Mouse (Mus musculus): ENCODE data around the gene Mylk4. TPM values are rescaled to one million over a fixed set of nuclear protein-coding genes. Genes with fewer than 3 reads are reported as not detected.

The Mylk4 gene
- polyA plus RNA-seq, 1 experiment from 2014 or later, result 0.39 TPM

DNA sequence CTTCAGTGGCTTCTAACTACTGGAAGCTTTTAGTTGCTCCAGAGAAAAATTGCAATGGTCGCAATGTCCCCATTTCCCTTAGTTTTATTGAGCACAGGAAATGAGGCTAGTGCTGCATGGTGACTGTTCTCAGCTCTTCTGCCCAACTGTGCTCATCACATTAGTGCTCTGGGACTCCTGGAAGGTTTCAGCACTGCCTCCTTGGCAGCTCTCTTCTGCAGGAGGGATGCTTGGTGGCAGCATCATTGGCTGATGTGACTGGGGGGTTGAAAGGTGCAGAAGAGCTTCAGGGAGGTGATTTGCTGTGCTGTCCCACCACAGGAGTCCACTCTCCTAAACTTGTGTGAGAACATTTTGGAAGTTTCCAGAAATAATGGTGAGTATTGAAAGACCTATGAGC, 84.4 kb downstream of the Mylk4 start:
- Histone ChIP-seq H3K4me3 (no peak overlapping the region), H3K36me3 (no peaks in the 10 kb centered on the region)
- no peak for ATAC-seq (ENCODE audit: low FRiP score)

DNA sequence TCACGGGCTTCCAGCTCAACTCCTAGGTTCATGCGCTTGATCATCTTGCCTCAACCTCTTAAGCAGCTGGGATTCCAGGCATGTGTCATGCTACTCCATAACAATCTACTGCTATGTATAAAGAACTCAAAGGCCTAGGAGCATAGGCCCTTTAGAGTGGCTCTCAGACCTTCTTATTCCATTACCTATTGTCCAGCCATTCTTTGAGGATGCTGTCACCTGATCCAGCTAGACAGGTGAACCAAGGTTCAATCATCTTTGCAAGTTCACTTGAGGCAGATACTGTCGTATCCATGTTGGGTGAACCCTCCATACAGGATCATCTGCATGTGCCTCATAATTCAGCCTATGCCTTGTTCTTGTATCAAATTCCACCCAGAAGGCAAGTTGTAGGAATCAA, 84.8 kb downstream of the Mylk4 start:
- H3K36me3 ChIP-seq, result no peaks in the 10 kb centered on the region
- H3K9ac ChIP-seq, result no peak overlapping the region
- 89% methylated on average over 3 of the region's 3 CpGs for WGBS
- no peak overlapping the region for H3K4me3 ChIP-seq
- no peaks in the 10 kb centered on the region for H3K27me3 ChIP-seq
- no peak overlapping the region for H3K27ac ChIP-seq
- no peaks in the 10 kb centered on the region for H3K4me1 ChIP-seq
- H3K4me2 ChIP-seq (replicated peaks), result no peak overlapping the region
- ATAC-seq (ENCODE audit: low FRiP score), result no peak
- no peaks in the 10 kb centered on the region for H3K9me3 ChIP-seq (replicated peaks)

More for the DNA sequence above, 84.4 kb downstream of the Mylk4 start:
- no peaks in the 10 kb centered on the region for H3K9me3 ChIP-seq (replicated peaks)
- H3K4me2 ChIP-seq (replicated peaks), result no peak overlapping the region
- H3K27ac ChIP-seq, result no peak overlapping the region
- H3K4me1 ChIP-seq, result no peaks in the 10 kb centered on the region
- no peaks in the 10 kb centered on the region for H3K27me3 ChIP-seq
- H3K9ac ChIP-seq, result no peak overlapping the region
- 97% methylated on average over 1 of the region's 1 CpGs for WGBS

DNA sequence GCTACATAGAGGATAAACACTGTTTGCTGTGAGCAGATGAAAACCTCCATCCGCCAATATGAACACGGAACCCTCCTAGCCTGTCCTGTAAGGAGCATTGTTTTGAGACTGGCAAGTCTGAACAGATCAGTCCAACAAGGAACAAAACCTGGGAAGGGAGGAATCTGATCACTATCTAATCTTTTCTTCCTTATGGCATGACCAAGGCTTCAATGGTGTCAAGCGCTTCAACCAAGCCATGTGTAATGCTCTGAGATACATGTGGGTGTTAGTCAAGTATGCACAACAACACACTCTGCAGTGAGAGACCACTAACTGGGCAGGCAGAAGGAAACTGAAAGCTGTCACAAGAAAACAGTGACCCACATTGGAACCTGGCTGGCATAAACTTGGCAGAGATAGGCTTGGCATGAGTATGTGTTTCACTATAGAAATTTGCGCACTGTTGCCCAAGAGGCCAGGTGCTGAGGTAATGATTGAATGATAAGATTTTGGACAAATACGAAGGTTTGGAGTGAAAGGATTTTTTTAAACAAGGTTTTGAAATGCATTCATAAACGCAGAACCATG, 89.8 kb downstream of the Mylk4 start:
- no peak overlapping the region for H3K9ac ChIP-seq
- H3K9me3 ChIP-seq (replicated peaks), result no peaks in the 10 kb centered on the region
- H3K4me2 ChIP-seq (replicated peaks), result no peak overlapping the region
- ATAC-seq (ENCODE audit: low FRiP score), result no peak
- H3K27ac ChIP-seq, result no peak overlapping the region
- no peak overlapping the region for H3K4me3 ChIP-seq
- 87% methylated on average over 6 of the region's 6 CpGs for WGBS
- no peaks in the 10 kb centered on the region for H3K4me1 ChIP-seq
- no peaks in the 10 kb centered on the region for H3K36me3 ChIP-seq
- H3K27me3 ChIP-seq, result no peaks in the 10 kb centered on the region

DNA sequence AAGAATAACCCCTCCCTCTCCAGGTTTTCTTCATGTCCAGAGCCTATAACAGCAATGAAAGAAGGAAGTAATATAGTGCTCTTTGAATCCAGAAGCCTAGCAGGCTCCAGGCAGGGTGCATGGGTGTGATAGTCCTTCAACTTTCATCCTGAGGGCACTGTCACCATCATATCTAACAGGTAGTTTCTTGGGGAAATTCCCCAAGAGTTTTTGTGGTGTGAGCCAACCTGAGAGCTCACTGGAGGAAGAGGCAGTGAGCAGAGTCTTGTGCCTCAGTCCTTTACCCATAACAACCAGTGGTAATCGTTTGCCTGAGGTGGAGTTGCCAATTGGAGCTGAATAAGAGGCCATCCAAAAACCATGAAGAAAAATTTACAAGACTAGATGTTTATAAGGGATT, 91.2 kb downstream of the Mylk4 start:
- Histone ChIP-seq H3K4me1 (no peaks in the 10 kb centered on the region), H3K27me3 (no peaks in the 10 kb centered on the region), H3K27ac (no peak overlapping the region), H3K9me3 (replicated peaks) (no peaks in the 10 kb centered on the region), H3K4me3 (no peak overlapping the region), H3K4me2 (replicated peaks) (no peak overlapping the region), H3K36me3 (no peaks in the 10 kb centered on the region), H3K9ac (no peak overlapping the region)
- 72% methylated on average over 1 of the region's 1 CpGs for WGBS
- ATAC-seq (ENCODE audit: low FRiP score), result no peak

DNA sequence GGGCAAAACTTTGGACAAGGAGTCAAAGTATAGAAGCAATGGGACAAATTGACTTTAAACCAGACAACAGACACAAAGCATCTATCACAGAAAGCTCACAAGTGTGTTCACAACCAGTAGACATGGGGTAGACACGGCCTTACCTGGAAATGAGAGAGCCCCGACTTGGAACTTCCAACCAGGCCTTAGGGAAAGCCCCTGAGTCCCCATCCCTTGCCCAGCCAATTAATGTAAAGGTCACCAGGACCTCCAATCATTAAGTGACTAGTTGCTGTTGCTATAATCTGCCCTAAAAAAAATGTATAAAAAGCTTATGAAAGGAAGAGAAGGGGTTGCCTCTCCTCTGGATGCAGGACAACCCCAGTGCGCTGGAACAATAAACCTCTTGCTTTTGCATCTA, 93.5 kb downstream of the Mylk4 start:
- WGBS, result 86% methylated on average over 3 of the region's 3 CpGs
- H3K4me3 ChIP-seq, result no peak overlapping the region
- no peak overlapping the region for H3K27ac ChIP-seq
- H3K9me3 ChIP-seq (replicated peaks), result no peaks in the 10 kb centered on the region
- no peaks in the 10 kb centered on the region for H3K36me3 ChIP-seq
- no peaks in the 10 kb centered on the region for H3K27me3 ChIP-seq
- no peak overlapping the region for H3K4me2 ChIP-seq (replicated peaks)
- no peak overlapping the region for H3K9ac ChIP-seq
- no peak for ATAC-seq (ENCODE audit: low FRiP score)
- H3K4me1 ChIP-seq, result no peaks in the 10 kb centered on the region

DNA sequence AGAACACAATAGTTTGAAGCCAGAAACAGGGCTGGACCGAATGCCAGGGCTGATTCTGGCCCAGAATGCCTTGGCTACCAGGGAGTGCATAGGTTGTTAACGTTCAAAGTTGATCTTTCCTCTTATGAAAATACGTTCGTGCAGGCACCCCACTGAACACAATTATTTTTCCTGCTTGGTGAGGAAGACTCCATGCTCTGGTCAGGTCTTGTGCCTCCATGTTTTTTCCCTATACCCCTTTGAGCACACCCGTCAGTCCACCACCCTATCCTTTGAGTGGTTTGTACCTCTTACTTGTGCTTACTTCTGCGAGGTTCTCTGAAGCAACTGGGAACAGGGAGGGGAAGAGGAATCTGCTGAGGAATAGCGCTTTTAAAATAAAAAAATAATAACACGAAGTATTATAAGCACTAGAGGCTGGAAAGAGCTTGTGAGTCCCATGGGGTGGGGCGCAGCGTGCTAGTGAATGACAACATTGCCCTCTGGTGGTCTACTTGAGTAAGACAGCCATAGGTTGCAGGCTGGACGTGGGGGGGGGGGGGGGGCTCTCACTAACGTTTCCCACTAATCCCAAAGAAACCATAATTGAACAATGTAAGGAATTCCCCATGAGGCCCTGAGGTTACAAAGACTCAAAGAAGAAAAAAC, 102.8 kb downstream of the Mylk4 start:
- no peaks in the 10 kb centered on the region for H3K9me3 ChIP-seq (replicated peaks)
- H3K4me1 ChIP-seq, result no peaks in the 10 kb centered on the region
- no peak overlapping the region for H3K9ac ChIP-seq
- WGBS, result 45% methylated on average over 12 of the region's 12 CpGs
- H3K27ac ChIP-seq, result no peak overlapping the region
- H3K4me2 ChIP-seq (replicated peaks), result no peak overlapping the region
- H3K27me3 ChIP-seq, result no peaks in the 10 kb centered on the region
- no peaks in the 10 kb centered on the region for H3K36me3 ChIP-seq
- ATAC-seq (ENCODE audit: low FRiP score), result peak; percentile 80
- no peak overlapping the region for H3K4me3 ChIP-seq

DNA sequence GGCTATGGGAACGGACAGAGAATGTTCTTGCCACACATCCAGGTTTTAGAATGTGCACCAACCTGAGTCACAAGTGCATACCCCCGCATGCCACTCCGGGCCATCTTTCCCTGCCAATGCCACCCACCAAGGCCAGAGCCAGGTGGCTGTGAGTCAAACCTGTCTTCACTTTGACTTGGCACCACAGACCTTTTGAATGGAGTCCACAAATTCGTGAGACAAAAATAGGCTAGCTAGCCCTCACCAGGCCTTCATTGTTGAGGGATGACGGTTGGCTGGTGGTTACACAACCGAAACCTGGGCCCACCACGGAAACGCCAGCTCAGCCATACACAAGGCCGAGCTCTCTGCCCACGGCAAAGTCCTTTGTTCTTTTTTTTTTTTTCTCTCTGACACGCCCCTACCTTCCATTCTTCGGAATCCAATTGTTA, 103.6 kb downstream of the Mylk4 start:
- 72% methylated on average over 12 of the region's 12 CpGs for WGBS
- no peaks in the 10 kb centered on the region for H3K9me3 ChIP-seq (replicated peaks)
- no peak overlapping the region for H3K4me2 ChIP-seq (replicated peaks)
- H3K4me1 ChIP-seq, result no peaks in the 10 kb centered on the region
- no peak overlapping the region for H3K27ac ChIP-seq
- H3K9ac ChIP-seq, result no peak overlapping the region
- no peaks in the 10 kb centered on the region for H3K27me3 ChIP-seq
- H3K36me3 ChIP-seq, result no peaks in the 10 kb centered on the region
- no peak for ATAC-seq (ENCODE audit: low FRiP score)
- H3K4me3 ChIP-seq, result no peak overlapping the region

DNA sequence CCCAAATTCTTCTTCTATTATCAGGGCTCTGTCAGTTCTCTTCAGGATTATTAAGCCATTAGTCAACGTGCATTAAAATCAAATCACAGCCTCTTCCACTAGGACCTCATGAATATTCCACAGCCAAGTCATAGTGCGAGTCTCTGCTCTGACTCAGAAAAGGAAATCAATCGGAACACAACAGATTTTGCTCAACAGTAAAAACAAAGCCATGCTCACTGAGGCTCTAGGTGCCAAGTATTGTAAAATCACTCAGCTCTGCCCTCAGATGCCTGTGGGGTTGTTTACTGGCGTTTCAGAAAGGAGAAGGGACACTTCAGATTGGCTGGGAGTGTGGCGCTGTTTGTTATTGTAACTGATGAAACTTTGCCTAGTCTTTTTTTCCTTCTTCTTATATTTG, 104.8 kb downstream of the Mylk4 start:
- no peak overlapping the region for H3K4me3 ChIP-seq
- H3K27me3 ChIP-seq, result no peaks in the 10 kb centered on the region
- WGBS, result 63% methylated on average over 5 of the region's 5 CpGs
- no peak for ATAC-seq (ENCODE audit: low FRiP score)
- H3K4me1 ChIP-seq, result no peaks in the 10 kb centered on the region
- H3K9me3 ChIP-seq (replicated peaks), result no peaks in the 10 kb centered on the region
- H3K36me3 ChIP-seq, result no peaks in the 10 kb centered on the region
- no peak overlapping the region for H3K9ac ChIP-seq
- no peak overlapping the region for H3K4me2 ChIP-seq (replicated peaks)
- H3K27ac ChIP-seq, result no peak overlapping the region

DNA sequence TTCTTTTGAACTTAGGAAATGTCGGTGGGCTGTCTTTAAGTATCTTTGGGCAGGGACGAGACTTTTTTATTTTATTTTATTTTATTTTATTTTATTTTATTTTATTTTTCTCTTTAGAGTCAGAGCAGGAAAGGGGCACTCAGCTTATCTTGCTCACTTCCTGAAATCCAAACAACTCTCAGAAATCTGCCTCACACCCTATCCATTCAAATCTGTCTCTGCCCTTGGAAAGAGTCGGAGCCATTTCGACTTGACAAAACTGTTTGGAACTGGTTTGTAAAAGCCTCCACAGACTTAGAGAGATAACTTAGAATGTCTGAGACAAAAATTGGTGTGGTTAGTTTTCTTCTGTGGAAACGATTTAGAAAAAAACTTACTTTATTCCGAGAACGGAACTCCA, 113.0 kb downstream of the Mylk4 start:
- H3K4me1 ChIP-seq, result no peaks in the 10 kb centered on the region
- no peak overlapping the region for H3K9ac ChIP-seq
- no peaks in the 10 kb centered on the region for H3K9me3 ChIP-seq (replicated peaks)
- no peak overlapping the region for H3K27ac ChIP-seq
- H3K4me3 ChIP-seq, result no peak overlapping the region
- WGBS, result 81% methylated on average over 7 of the region's 7 CpGs
- no peak overlapping the region for H3K4me2 ChIP-seq (replicated peaks)
- H3K27me3 ChIP-seq, result no peaks in the 10 kb centered on the region
- H3K36me3 ChIP-seq, result no peaks in the 10 kb centered on the region
- no peak for ATAC-seq (ENCODE audit: low FRiP score)

DNA sequence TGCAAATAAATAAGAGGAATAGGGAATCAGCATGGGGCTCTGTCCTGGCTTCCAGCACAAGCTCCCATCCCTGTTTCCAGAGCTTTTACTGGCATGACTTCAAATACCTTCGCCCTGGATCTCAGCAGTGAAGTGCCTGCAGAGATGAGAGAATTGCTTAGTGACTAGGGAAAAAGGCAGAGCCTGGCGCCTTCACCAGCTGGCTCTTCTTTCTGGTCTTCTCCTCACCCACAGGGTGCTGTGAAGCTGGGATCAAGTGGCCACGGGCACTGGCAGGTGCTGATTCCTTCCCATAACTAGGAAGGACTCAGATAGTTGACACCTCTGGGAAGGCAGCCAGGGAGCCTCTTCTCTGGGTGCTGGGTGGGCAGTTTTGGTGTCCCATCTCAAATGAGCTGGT, 115.5 kb downstream of the Mylk4 start:
- no peak overlapping the region for H3K9ac ChIP-seq
- no peaks in the 10 kb centered on the region for H3K9me3 ChIP-seq (replicated peaks)
- H3K4me3 ChIP-seq, result no peak overlapping the region
- ATAC-seq (ENCODE audit: low FRiP score), result no peak
- no peaks in the 10 kb centered on the region for H3K36me3 ChIP-seq
- H3K27me3 ChIP-seq, result no peaks in the 10 kb centered on the region
- 70% methylated on average over 3 of the region's 3 CpGs for WGBS
- no peaks in the 10 kb centered on the region for H3K4me1 ChIP-seq
- H3K27ac ChIP-seq, result no peak overlapping the region
- no peak overlapping the region for H3K4me2 ChIP-seq (replicated peaks)

DNA sequence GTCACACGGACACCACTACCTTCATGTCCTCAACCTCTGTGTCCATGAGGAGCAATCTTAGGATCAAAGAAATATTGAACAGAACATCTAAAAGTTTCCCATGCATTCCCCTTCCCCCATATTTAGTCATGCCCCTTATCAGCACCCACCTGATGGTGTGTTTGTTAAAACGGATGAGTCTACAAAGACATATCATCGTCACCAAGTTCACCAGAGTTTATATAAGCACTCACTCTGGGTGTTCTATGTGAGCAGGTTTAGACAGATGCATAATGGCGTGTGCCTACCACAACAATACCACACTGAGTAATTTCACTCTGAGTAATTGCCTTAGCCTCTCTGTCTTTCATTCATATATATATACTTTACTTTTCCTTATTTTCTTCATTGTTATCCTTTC, 116.4 kb downstream of the Mylk4 start:
- no peak overlapping the region for H3K4me3 ChIP-seq
- no peaks in the 10 kb centered on the region for H3K4me1 ChIP-seq
- no peak for ATAC-seq (ENCODE audit: low FRiP score)
- H3K27ac ChIP-seq, result no peak overlapping the region
- no peaks in the 10 kb centered on the region for H3K36me3 ChIP-seq
- H3K9ac ChIP-seq, result no peak overlapping the region
- no peaks in the 10 kb centered on the region for H3K27me3 ChIP-seq
- 85% methylated on average over 4 of the region's 4 CpGs for WGBS
- H3K9me3 ChIP-seq (replicated peaks), result no peaks in the 10 kb centered on the region
- H3K4me2 ChIP-seq (replicated peaks), result no peak overlapping the region

DNA sequence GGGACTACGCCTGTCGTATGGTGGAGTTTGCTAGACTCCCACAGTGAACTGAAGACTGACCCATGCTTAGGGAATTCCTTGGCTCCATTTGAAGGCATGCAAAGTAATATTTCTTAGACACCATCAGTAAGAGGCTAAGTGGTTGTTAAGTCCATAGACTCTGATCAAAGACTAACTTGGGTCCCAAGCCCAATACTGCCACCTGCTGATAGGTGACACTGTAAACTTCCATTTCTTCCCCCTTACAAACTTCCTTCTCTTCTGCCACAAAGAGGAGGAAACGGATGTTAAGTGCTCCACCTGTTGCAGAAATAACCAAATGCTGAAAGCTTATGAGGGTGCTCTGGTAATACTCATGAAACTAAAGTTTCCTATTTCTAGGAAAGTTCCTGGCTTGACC, 121.7 kb downstream of the Mylk4 start:
- H3K9me3 ChIP-seq (replicated peaks), result no peaks in the 10 kb centered on the region
- no peaks in the 10 kb centered on the region for H3K36me3 ChIP-seq
- no peaks in the 10 kb centered on the region for H3K4me1 ChIP-seq
- no peak overlapping the region for H3K4me2 ChIP-seq (replicated peaks)
- no peak for ATAC-seq (ENCODE audit: low FRiP score)
- WGBS, result 80% methylated on average over 3 of the region's 3 CpGs
- no peak overlapping the region for H3K27ac ChIP-seq
- no peak overlapping the region for H3K9ac ChIP-seq
- no peak overlapping the region for H3K4me3 ChIP-seq
- no peaks in the 10 kb centered on the region for H3K27me3 ChIP-seq

DNA sequence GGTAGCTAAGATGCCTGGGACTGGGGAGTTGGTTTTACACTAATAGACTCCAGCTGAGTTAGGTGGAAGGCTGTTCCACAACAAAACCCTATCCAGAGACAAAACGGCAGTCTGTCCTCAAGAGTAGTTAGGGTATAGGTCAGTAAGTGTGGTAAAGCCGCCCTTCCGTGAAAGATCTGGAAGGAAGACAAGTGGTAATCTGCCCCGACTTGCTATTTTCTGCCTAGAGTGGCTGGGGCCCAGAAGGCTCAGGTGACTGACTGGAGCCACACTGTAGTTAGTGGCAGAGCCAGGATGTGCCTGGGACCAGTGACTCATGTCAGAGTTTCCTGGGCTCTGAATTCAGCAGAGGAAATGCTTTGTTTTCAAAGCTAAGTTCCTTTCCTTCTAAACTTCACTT, 123.5 kb downstream of the Mylk4 start:
- Histone ChIP-seq H3K27me3 (no peaks in the 10 kb centered on the region), H3K9me3 (replicated peaks) (no peaks in the 10 kb centered on the region), H3K36me3 (no peaks in the 10 kb centered on the region), H3K9ac (no peak overlapping the region), H3K4me1 (no peaks in the 10 kb centered on the region), H3K4me2 (replicated peaks) (no peak overlapping the region), H3K4me3 (no peak overlapping the region), H3K27ac (no peak overlapping the region)
- ATAC-seq (ENCODE audit: low FRiP score), result no peak
- WGBS, result 57% methylated on average over 4 of the region's 4 CpGs

Measured in hindbrain, embryonic 12.5 days (tissue).